Mouse (Mus musculus): Measurements from ENCODE around the gene Mogat2. TPM values are rescaled to one million over a fixed set of nuclear protein-coding genes. Genes with fewer than 3 reads are reported as not detected.

Gene Mogat2
- total and polyA plus RNA-seq, 2 experiments from 2014 or later = 0.40 TPM; not detected in 1

GRCm38 (mm10) chr7:99182432-99183172, 55.8 kb downstream of the Mogat2 start, which contains the start of gene Dgat2:
Gene Dgat2 (minus strand): TSS chr7:99182719.
- Histone ChIP-seq H3K4me2 (ENCODE audit: low read depth, low read length) (peak within 1 kb of the TSS; percentile 98), H3K9me3 (replicated peaks; ENCODE audit: control insufficient read depth, low read length) (no peaks in the 10 kb centered on the region), H3K9ac (replicated peaks; ENCODE audit: low read depth, low read length) (peak within 1 kb of the TSS; percentile 76), H3K27me3 (ENCODE audit: control insufficient read depth, insufficient read depth, low read length) (no peaks in the 10 kb centered on the region), H3K36me3 (replicated peaks; ENCODE audit: control insufficient read depth, insufficient read depth, low read length) (no peaks in the 10 kb centered on the region), H3K4me1 (ENCODE audit: control insufficient read depth, insufficient read depth) (peaks cover 12% of the 10 kb centered on the region; the same call in 1 of the 2 replicates), H3K4me3 (ENCODE audit: low read depth, low read length) (peak within 1 kb of the TSS; percentile 66), H3K27ac (ENCODE audit: low read depth) (peak within 1 kb of the TSS; percentile 87)
- 1% methylated on average over 62 of the region's 63 CpGs for WGBS
- ATAC-seq (ENCODE audit: insufficient read depth, low read depth) (peak; percentile 94), DNase-seq (ENCODE audit: low spot score) (peak; percentile 90)
- no peak for TF ChIP-seq CTCF (IDR thresholded peaks at IDR 0.05; ENCODE audit: low read depth)
- TF ChIP-seq EP300 (IDR thresholded peaks at IDR 0.05; ENCODE audit: low read depth) = peak; percentile 90

GRCm38 (mm10) chr7:99181619-99182431, 56.6 kb downstream of the Mogat2 start:
- Histone ChIP-seq H3K9ac (replicated peaks; ENCODE audit: low read depth, low read length) (peak overlapping the region; percentile 76), H3K27ac (ENCODE audit: low read depth) (peak overlapping the region; percentile 87), H3K27me3 (ENCODE audit: control insufficient read depth, insufficient read depth, low read length) (no peaks in the 10 kb centered on the region), H3K4me3 (ENCODE audit: low read depth, low read length) (peak overlapping the region; percentile 66), H3K36me3 (replicated peaks; ENCODE audit: control insufficient read depth, insufficient read depth, low read length) (no peaks in the 10 kb centered on the region), H3K4me2 (ENCODE audit: low read depth, low read length) (peak overlapping the region; percentile 98), H3K9me3 (replicated peaks; ENCODE audit: control insufficient read depth, low read length) (no peaks in the 10 kb centered on the region), H3K4me1 (ENCODE audit: control insufficient read depth, insufficient read depth) (peaks cover 14% of the 10 kb centered on the region; the same call in 1 of the 2 replicates)
- ATAC-seq (ENCODE audit: insufficient read depth, low read depth) (peak; percentile 12; the same call in 1 of the 2 replicates), DNase-seq (ENCODE audit: low spot score) (no peak)
- no peak for TF ChIP-seq CTCF (IDR thresholded peaks at IDR 0.05; ENCODE audit: low read depth)
- TF ChIP-seq EP300 (IDR thresholded peaks at IDR 0.05; ENCODE audit: low read depth) = no peak
- WGBS = 24% methylated on average over 14 of the region's 14 CpGs

GRCm38 (mm10) chr7:99180162-99180561, 58.3 kb downstream of the Mogat2 start:
- no peaks in the 10 kb centered on the region for H3K9me3 ChIP-seq (replicated peaks; ENCODE audit: control insufficient read depth, low read length)
- WGBS = 73% methylated on average over 1 of the region's 1 CpGs
- no peak overlapping the region for H3K9ac ChIP-seq (replicated peaks; ENCODE audit: low read depth, low read length)
- ATAC-seq (ENCODE audit: insufficient read depth, low read depth) (no peak), DNase-seq (ENCODE audit: low spot score) (no peak)
- H3K36me3 ChIP-seq (replicated peaks; ENCODE audit: control insufficient read depth, insufficient read depth, low read length) = no peaks in the 10 kb centered on the region
- TF ChIP-seq CTCF (IDR thresholded peaks at IDR 0.05; ENCODE audit: low read depth) (no peak), EP300 (IDR thresholded peaks at IDR 0.05; ENCODE audit: low read depth) (no peak)
- no peaks in the 10 kb centered on the region for H3K27me3 ChIP-seq (ENCODE audit: control insufficient read depth, insufficient read depth, low read length)
- H3K4me1 ChIP-seq (ENCODE audit: control insufficient read depth, insufficient read depth) = peaks cover 17% of the 10 kb centered on the region; the same call in 1 of the 2 replicates
- H3K4me2 ChIP-seq (ENCODE audit: low read depth, low read length) = peak overlapping the region; percentile 2; the same call in 1 of the 2 replicates
- no peak overlapping the region for H3K4me3 ChIP-seq (ENCODE audit: low read depth, low read length)
- H3K27ac ChIP-seq (ENCODE audit: low read depth) = no peak overlapping the region

GRCm38 (mm10) chr7:99179271-99179670, 59.1 kb downstream of the Mogat2 start:
- no peak for ATAC-seq (ENCODE audit: insufficient read depth, low read depth)
- H3K27ac ChIP-seq (ENCODE audit: low read depth) = no peak overlapping the region
- no peaks in the 10 kb centered on the region for H3K9me3 ChIP-seq (replicated peaks; ENCODE audit: control insufficient read depth, low read length)
- no peak overlapping the region for H3K4me2 ChIP-seq (ENCODE audit: low read depth, low read length)
- peaks cover 17% of the 10 kb centered on the region; the same call in 1 of the 2 replicates for H3K4me1 ChIP-seq (ENCODE audit: control insufficient read depth, insufficient read depth)
- H3K4me3 ChIP-seq (ENCODE audit: low read depth, low read length) = no peak overlapping the region
- H3K36me3 ChIP-seq (replicated peaks; ENCODE audit: control insufficient read depth, insufficient read depth, low read length) = no peaks in the 10 kb centered on the region
- 85% methylated on average over 9 of the region's 9 CpGs for WGBS
- no peaks in the 10 kb centered on the region for H3K27me3 ChIP-seq (ENCODE audit: control insufficient read depth, insufficient read depth, low read length)
- H3K9ac ChIP-seq (replicated peaks; ENCODE audit: low read depth, low read length) = no peak overlapping the region
- DNase-seq (ENCODE audit: low spot score) = no peak
- no peak for TF ChIP-seq EP300 (IDR thresholded peaks at IDR 0.05; ENCODE audit: low read depth)
- no peak for TF ChIP-seq CTCF (IDR thresholded peaks at IDR 0.05; ENCODE audit: low read depth)

- peaks cover 20% of the 10 kb centered on the region; the same call in 1 of the 2 replicates for H3K4me1 ChIP-seq (ENCODE audit: control insufficient read depth, insufficient read depth)
- no peaks in the 10 kb centered on the region for H3K27me3 ChIP-seq (ENCODE audit: control insufficient read depth, insufficient read depth, low read length)
- no peaks in the 10 kb centered on the region for H3K9me3 ChIP-seq (replicated peaks; ENCODE audit: control insufficient read depth, low read length)
- no peak overlapping the region for H3K4me2 ChIP-seq (ENCODE audit: low read depth, low read length)
- H3K9ac ChIP-seq (replicated peaks; ENCODE audit: low read depth, low read length) = no peak overlapping the region
- DNase-seq (ENCODE audit: low spot score) = no peak
- H3K36me3 ChIP-seq (replicated peaks; ENCODE audit: control insufficient read depth, insufficient read depth, low read length) = no peaks in the 10 kb centered on the region
- WGBS = 88% methylated on average over 5 of the region's 5 CpGs
- H3K4me3 ChIP-seq (ENCODE audit: low read depth, low read length) = no peak overlapping the region
- H3K27ac ChIP-seq (ENCODE audit: low read depth) = no peak overlapping the region
- TF ChIP-seq EP300 (IDR thresholded peaks at IDR 0.05; ENCODE audit: low read depth) = no peak
- TF ChIP-seq CTCF (IDR thresholded peaks at IDR 0.05; ENCODE audit: low read depth) = no peak
- no peak for ATAC-seq (ENCODE audit: insufficient read depth, low read depth)
Observed at GRCm38 (mm10) chr7:99177386-99177785, 61.0 kb downstream of the Mogat2 start.
